Mouse (Mus musculus): ENCODE results near the gene Nr2e1.

DNA sequence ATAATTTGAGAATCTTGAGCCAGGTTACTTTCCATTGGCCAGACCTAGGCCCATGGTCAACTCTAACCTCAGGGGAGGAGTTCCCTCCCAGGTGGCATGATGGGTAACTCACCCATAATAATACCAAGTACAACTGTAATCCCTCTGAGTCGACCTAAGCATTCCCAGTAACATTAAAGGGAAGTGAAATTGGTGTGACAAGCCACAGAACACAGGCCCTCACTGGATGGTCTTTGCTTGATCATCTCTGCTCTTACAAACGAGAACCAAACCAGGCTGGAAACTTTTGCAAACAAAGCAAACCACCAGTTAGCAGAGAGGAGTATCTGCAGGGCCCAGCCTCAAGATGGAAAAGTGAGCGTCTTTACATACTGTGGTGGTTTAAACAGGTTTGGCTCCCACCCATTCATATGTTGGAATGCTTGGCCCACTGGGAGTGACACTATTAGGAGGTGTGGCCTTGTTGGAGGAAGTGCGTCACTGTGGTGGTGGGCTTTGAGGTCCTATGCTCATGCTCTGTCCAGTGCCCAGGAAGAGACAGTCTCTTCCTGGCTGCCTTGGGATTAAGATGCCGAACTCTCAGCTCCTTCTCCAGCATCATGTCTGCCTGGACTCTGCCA lies 23.7 kb downstream of the Nr2e1 start:
- TF ChIP-seq CTCF (conservative IDR thresholded peaks at IDR 0.05; ENCODE audit: insufficient read depth, insufficient read length, low read depth, low read length) (no peak), POLR2A (IDR thresholded peaks at IDR 0.05; ENCODE audit: low read depth, low read length) (no peak)

Data from kidney, adult 2 months (tissue).